Mouse (Mus musculus) forebrain, postnatal 0 days (tissue): ENCODE measurements around the gene Rftn1. TPM values are rescaled to one million over a fixed set of nuclear protein-coding genes. Genes with fewer than 3 reads are reported as not detected.

Experiments used
- ATAC-seq: fragments of 200-750 bp; cut with Nextera tagmentation; 2 replicates; pipeline ENCODE4 v1.8.0; 2017; ENCODE audit warnings: mild to moderate bottlenecking, moderate library complexity
- DNase-seq: peaks from one replicate; pipeline ENCODE4 v3.0.0-alpha.2; 2015
- H3K27ac ChIP-seq: fragments of 300-500 bp; sonication (generic); 2 replicates; pipeline ENCODE4 v1.5.1; 2014; ENCODE audit warnings: low read depth, mild to moderate bottlenecking, antibody characterized with exemption, low read length, moderate library complexity, mixed read lengths
- H3K27me3 ChIP-seq: fragments of 300-500 bp; sonication (generic); 2 replicates; pipeline ENCODE4 v1.6.1; 2014; ENCODE audit warnings: mild to moderate bottlenecking, low read length, mixed read lengths; ENCODE audit not compliant: insufficient read depth
- H3K36me3 ChIP-seq: fragments of 300-500 bp; sonication (generic); 2 replicates; pipeline ENCODE4 v1.6.1; 2014; ENCODE audit warnings: mild to moderate bottlenecking, moderate library complexity; ENCODE audit not compliant: insufficient read depth
- H3K4me1 ChIP-seq: fragments of 300-500 bp; sonication (generic); 2 replicates; pipeline ENCODE4 v1.6.1; 2014; ENCODE audit warnings: antibody characterized with exemption; ENCODE audit not compliant: insufficient read depth
- H3K4me2 ChIP-seq: fragments of 300-500 bp; sonication (generic); 2 replicates; pipeline ENCODE4 v1.6.1; 2014; ENCODE audit warnings: low read depth, mild to moderate bottlenecking, moderate library complexity
- H3K4me3 ChIP-seq: fragments of 300-500 bp; sonication (generic); 2 replicates; pipeline ENCODE4 v1.5.1; 2014; ENCODE audit warnings: low read depth, low read length, mixed read lengths
- H3K9ac ChIP-seq: fragments of 300-500 bp; sonication (generic); 2 replicates; pipeline ENCODE4 v1.6.1; 2014; ENCODE audit warnings: mild to moderate bottlenecking
- H3K9me3 ChIP-seq: fragments of 300-500 bp; sonication (generic); 2 replicates; pipeline ENCODE4 v1.6.1; 2016; ENCODE audit warnings: low read length
- CTCF ChIP-seq: sonication (generic); IDR thresholded peaks from 2 replicates; pipeline ENCODE4 v1.5.1; 2016; ENCODE audit warnings: antibody characterized with exemption, control low read depth, low read depth
- WGBS: fragments of 180-500 bp; shearing (Covaris S2); extraction: QIAGEN DNeasy Blood & Tissue Kit; methylation state at CpG from one replicate; pipeline ENCODE4 v1.1.7; 2014; 5-methylcytosine and 5-hydroxymethylcytosine counted together
- polyA plus RNA-seq: library from polyadenylated mRNA; unstranded; fragments of >200 nt; fragmentation: Nextera tagmentation; extraction: Ambion mirVana; gene quantifications from 2 replicates; pipeline ENCODE4 v1.2.1, GENCODE M21; 2015
- total RNA-seq: library from RNA; depleted of rRNA; stranded (reverse); fragments of >200 nt; gene quantifications from 2 replicates; pipeline ENCODE4 v1.2.3, GENCODE M21; 2014

Gene Rftn1
- total and polyA plus RNA-seq, 2 experiments from 2014 or later: 27.4 to 58.3 TPM

DNA sequence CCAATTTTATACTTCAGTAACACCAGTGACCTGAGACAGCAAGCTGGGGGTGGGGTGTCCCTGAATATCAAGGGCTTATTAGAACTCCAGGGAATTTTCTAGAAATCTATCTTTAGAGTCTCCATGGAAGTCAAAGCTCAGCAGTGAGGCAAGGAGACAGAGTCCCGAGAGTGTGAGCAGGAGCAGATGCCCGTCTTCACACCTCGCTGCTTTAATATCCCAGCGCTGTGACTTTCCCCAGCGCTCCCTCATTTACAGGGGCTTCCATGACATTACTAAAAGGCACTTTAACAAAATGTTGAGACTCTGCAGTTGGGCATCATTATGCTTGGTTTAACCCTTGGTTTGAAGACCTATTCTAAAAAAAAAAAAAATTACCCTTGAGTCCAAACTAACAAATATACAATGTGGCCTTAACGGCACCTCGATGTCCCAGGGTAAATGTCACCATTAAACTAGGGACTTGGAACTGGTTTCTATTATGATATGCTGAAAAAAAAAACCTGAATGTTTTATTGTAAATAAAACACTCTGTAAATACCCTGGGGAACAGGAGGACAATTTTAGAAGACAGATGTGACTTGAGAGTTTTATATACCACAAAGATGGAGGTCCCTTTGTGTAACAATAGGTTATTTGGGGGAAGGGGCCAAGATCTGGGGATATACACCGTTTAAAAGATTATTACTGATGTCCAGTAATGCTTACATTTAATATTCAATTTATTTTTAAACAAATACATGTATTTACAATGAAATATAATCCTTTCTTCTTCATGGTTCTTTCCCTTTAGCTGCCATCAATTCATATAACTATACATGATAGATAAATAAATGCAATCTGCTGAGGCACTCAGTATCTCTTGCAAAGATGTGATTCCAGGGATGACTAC is 123.4 kb downstream of the Rftn1 start:
- Histone ChIP-seq H3K4me2 (no peak overlapping the region), H3K9ac (no peak overlapping the region), H3K36me3 (no peaks in the 10 kb centered on the region; the same call in 1 of the 2 replicates), H3K4me3 (no peak overlapping the region), H3K9me3 (no peaks in the 10 kb centered on the region), H3K27ac (no peak overlapping the region), H3K27me3 (no peaks in the 10 kb centered on the region), H3K4me1 (no peaks in the 10 kb centered on the region)
- TF ChIP-seq CTCF: no peak
- DNase-seq (no peak), ATAC-seq (0 out of 2 replicates have a peak, but pooled peaks have one; percentile 21)
- 71% methylated on average over 8 of the region's 8 CpGs for WGBS

GRCm38 (mm10) chr17:50063832-50064627 is 126.4 kb downstream of the Rftn1 start:
- WGBS: 77% methylated on average over 13 of the region's 13 CpGs
- H3K9ac ChIP-seq: no peak overlapping the region
- no peaks in the 10 kb centered on the region for H3K27me3 ChIP-seq
- H3K27ac ChIP-seq: no peak overlapping the region
- H3K36me3 ChIP-seq: no peaks in the 10 kb centered on the region
- TF ChIP-seq CTCF: no peak
- 0 out of 2 replicates have a peak, but pooled peaks have one; percentile 20 for ATAC-seq
- H3K9me3 ChIP-seq: no peaks in the 10 kb centered on the region
- H3K4me1 ChIP-seq: no peaks in the 10 kb centered on the region
- no peak overlapping the region for H3K4me3 ChIP-seq
- no peak for DNase-seq
- H3K4me2 ChIP-seq: no peak overlapping the region

DNA sequence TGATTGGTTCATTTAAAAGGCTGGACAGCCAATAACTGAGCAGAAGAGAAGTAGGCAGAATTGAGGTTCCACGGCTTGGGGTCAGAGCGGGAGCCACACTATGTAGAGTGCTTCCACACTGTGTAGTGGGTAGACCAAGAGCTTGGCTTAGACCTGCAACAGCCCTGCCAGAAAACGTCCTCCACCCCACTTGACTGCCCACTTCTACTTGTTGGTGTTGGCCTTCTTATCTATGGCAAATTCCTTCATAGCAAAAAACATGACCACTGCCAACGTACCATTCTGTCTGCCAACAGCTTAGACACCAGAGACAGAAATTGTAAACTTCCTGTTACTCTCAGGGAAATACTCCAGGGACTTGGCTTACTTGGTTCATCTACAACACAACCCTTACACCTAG is 127.8 kb downstream of the Rftn1 start:
- H3K4me1 ChIP-seq: no peaks in the 10 kb centered on the region
- H3K4me2 ChIP-seq: no peak overlapping the region
- no peak for TF ChIP-seq CTCF
- ATAC-seq (no peak), DNase-seq (no peak)
- no peak overlapping the region for H3K27ac ChIP-seq
- H3K9ac ChIP-seq: no peak overlapping the region
- no peak overlapping the region for H3K4me3 ChIP-seq
- no peaks in the 10 kb centered on the region for H3K9me3 ChIP-seq
- H3K36me3 ChIP-seq: no peaks in the 10 kb centered on the region
- no peaks in the 10 kb centered on the region for H3K27me3 ChIP-seq
- 83% methylated on average over 4 of the region's 4 CpGs for WGBS

DNA sequence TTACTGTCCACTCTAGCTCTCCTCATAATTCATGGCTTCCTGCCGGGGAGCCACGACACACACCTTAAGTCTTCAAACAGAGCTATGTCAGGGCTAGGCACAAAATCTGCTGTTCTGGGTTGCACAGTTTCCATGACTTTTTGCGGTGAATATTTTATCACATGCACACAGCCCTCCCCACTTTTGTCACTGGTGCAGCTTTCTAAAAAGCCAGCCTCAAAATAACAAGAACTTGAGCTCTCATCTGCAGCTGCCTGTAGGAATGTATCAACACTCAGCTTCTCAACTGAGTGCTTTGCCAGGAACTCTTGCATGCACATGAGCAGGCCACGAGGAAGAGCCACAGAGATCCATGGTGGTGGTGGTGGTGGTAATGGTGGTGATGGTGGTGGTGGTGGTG is 129.0 kb downstream of the Rftn1 start:
- H3K4me2 ChIP-seq: no peak overlapping the region
- no peaks in the 10 kb centered on the region for H3K27me3 ChIP-seq
- H3K4me3 ChIP-seq: no peak overlapping the region
- H3K4me1 ChIP-seq: no peaks in the 10 kb centered on the region
- H3K9ac ChIP-seq: no peak overlapping the region
- WGBS: 87% methylated on average over 4 of the region's 4 CpGs
- H3K36me3 ChIP-seq: no peaks in the 10 kb centered on the region
- no peak overlapping the region for H3K27ac ChIP-seq
- DNase-seq (no peak), ATAC-seq (no peak)
- TF ChIP-seq CTCF: no peak
- no peaks in the 10 kb centered on the region for H3K9me3 ChIP-seq

- no peaks in the 10 kb centered on the region; the same call in 1 of the 2 replicates for H3K4me1 ChIP-seq
- no peak overlapping the region for H3K9ac ChIP-seq
- H3K4me3 ChIP-seq: no peak overlapping the region
- no peak for ATAC-seq
- WGBS: 86% methylated on average over 2 of the region's 2 CpGs
- H3K36me3 ChIP-seq: no peaks in the 10 kb centered on the region
- TF ChIP-seq CTCF: no peak
- H3K4me2 ChIP-seq: no peak overlapping the region
- no peak for DNase-seq
- H3K27me3 ChIP-seq: no peaks in the 10 kb centered on the region
- no peaks in the 10 kb centered on the region for H3K9me3 ChIP-seq
- H3K27ac ChIP-seq: no peak overlapping the region
Observed at GRCm38 (mm10) chr17:50060220-50060619, 130.3 kb downstream of the Rftn1 start.

- no peak for ATAC-seq
- Histone ChIP-seq H3K4me2 (no peak overlapping the region), H3K4me3 (no peak overlapping the region), H3K27ac (no peak overlapping the region), H3K27me3 (no peaks in the 10 kb centered on the region), H3K9me3 (no peaks in the 10 kb centered on the region), H3K36me3 (no peaks in the 10 kb centered on the region), H3K9ac (no peak overlapping the region), H3K4me1 (no peaks in the 10 kb centered on the region; the same call in 1 of the 2 replicates)
- no peak for DNase-seq
- 90% methylated on average over 5 of the region's 5 CpGs for WGBS
- no peak for TF ChIP-seq CTCF
Observed at GRCm38 (mm10) chr17:50059417-50059816, 131.1 kb downstream of the Rftn1 start.
